Mouse (Mus musculus): Measurements from ENCODE around the gene Atp7b. TPM values are rescaled to one million over a fixed set of nuclear protein-coding genes. Genes with fewer than 3 reads are reported as not detected.

The Atp7b gene
- total RNA-seq (2023): under 1 TPM; 0.52 to 0.62 TPM

DNA sequence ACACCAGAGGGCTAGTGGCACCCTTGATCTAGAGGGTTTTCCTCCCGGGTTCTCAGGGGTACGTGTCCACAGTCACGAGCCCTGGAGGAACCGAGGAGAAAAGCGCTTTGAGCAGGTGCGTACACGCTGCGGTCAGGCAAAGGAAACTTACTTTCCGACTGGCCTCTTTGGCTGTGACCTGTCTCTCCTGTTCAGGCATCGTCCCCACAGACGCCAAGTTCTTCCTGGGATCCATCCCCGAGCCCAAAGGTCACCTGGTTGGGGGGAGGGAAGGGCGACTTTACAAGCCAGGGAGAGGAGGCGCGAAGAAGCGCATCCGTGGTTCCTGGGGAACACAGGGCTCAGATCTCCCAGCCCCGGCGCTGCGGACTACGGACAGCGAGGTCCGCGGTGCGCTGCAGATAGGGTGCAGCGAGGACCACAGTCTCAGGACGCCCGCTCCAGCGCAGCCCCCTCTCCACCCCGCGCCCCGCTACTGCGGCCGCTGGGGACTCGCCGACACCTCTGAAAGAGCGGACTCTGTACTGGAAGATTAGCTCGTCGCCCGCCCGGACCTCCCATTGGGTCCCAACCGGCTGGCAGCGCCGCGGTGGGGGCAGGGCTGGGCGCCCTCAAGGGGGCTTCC, at the start of gene Atp7b:
Atp7b (minus strand) TSS at position 485 of the 625 bp plus-strand sequence.

DNA sequence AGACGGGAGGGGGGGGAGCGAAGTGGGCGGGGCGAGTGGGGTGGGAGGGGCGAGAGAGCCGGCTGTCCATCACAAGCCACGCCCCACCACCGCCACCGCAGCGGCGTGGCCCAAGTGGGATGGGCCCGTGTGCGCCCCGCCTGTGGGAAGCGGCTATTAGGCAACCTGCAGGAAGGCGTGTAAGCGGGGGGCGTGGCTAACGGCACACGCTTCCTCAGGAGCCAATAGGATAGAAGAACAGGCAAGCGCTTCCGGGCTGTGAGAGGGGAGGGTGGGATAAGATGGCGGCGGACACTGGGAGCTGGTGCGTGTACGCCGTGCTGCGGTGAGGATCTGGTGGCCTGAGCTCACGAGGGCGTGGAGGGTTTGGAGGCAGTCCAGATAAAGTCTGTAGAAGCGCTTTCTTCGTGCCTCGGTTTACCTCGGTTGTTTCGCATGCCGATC, 363 bp upstream of the Atp7b start, which contains the start of gene Alg11:
Alg11 (plus strand) TSS at position 276 of the 444 bp plus-strand sequence.

DNA sequence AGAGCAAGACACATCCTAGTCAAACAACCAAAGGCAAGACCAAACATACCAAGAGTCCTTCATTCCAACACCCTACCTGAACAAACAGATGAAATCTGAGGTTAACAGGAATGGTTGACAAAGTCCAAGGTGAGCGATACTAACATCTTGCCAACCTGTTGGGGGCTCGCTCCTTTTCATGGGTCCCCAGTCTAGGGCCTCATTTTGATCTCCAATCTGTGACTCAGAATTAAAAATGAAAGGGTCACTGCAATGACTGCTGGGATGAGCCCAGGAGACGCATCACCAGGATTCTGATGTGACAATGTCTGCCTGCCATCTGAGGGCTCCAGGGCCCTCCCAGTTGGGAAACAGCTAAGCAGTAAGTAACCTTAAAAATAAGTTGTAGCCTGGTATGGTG, 90.6 kb downstream of the Atp7b start, which contains the start of gene Ccdc70:
Ccdc70 (plus strand) TSS at position 301 of the 400 bp plus-strand sequence.

GRCm38 (mm10) chr8:21958414-21958813, 101.7 kb downstream of the Atp7b start, which contains the start of gene Fam90a1a:
Gene Fam90a1a, plus strand, starts transcription at chr8:21958714.

GRCm38 (mm10) chr8:21946462-21946861, 113.6 kb downstream of the Atp7b start, which contains the start of gene Defb13:
Gene Defb13, plus strand, starts transcription at chr8:21946762.

Other genes with a start within 250 kb of the Atp7b start
- not detected for gene Defb50, start 236.8 kb downstream of the Atp7b start, total RNA-seq (2023)
- gene Defb2, start 220.4 kb downstream of the Atp7b start, total RNA-seq (2023): not detected
- gene Defb10, start 201.4 kb downstream of the Atp7b start, total RNA-seq (2023): not detected
- not detected for gene Defb9, start 174.9 kb downstream of the Atp7b start, total RNA-seq (2023)
- not detected for gene Defb11, start 153.9 kb downstream of the Atp7b start, total RNA-seq (2023)
- not detected for gene Defb15, start 127.6 kb downstream of the Atp7b start, total RNA-seq (2023)
- gene Defb35, start 122.0 kb downstream of the Atp7b start, total RNA-seq (2023): not detected
- not detected for gene Defb13, start 113.5 kb downstream of the Atp7b start, total RNA-seq (2023)
- gene Fam90a1a, start 101.6 kb downstream of the Atp7b start, total RNA-seq (2023): not detected
- gene Ccdc70, start 90.5 kb downstream of the Atp7b start, total RNA-seq (2023): not detected
- gene Alg11, start 416 bp upstream of the Atp7b start, total RNA-seq (2023): 10 to 100 TPM; 17.5 to 21.8 TPM
- not detected for gene Nek5, start 64.7 kb upstream of the Atp7b start, total RNA-seq (2023)
- gene Nek3, start 106.1 kb upstream of the Atp7b start, total RNA-seq (2023): 1 to 10 TPM; 5.8 to 6.6 TPM
- 1 to 10 TPM; 1.9 to 2.4 TPM for gene Ckap2, start 125.5 kb upstream of the Atp7b start, total RNA-seq (2023)
- 10 to 100 TPM; 28.6 to 34.1 TPM for gene Vps36, start 132.5 kb upstream of the Atp7b start, total RNA-seq (2023)
- under 1 TPM; 0.30 to 0.46 TPM for gene Thsd1, start 167.0 kb upstream of the Atp7b start, total RNA-seq (2023)
- not detected for gene Tpte, start 223.1 kb upstream of the Atp7b start, total RNA-seq (2023)